Mouse (Mus musculus) left cerebral cortex, adult 11 months (tissue): ENCODE results near the gene Gna14.

Experiments used
- DNase-seq: peaks from one replicate; pipeline ENCODE4 v3.0.0; 2022; ENCODE audit warnings: low spot score

Gna14 gene

DNA sequence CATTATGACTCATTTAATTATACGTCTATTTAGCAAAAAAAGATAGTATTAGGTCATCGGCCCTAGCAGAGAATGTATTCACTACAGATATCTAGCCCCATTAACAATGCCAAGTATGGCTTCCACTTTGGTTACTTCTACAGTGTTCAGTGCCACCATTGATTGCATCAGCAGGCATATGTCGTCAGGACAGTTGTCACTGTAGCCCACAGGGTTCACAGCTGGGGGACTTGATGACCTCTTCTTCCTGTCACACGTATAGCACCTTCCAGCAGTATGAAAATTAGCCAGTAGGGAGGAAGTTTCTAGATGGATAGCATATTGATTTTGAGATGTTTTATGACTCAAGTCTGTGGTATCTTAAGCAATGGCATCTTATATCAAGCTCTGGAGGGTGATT, 78.6 kb downstream of the Gna14 start:
- no peak for DNase-seq

DNA sequence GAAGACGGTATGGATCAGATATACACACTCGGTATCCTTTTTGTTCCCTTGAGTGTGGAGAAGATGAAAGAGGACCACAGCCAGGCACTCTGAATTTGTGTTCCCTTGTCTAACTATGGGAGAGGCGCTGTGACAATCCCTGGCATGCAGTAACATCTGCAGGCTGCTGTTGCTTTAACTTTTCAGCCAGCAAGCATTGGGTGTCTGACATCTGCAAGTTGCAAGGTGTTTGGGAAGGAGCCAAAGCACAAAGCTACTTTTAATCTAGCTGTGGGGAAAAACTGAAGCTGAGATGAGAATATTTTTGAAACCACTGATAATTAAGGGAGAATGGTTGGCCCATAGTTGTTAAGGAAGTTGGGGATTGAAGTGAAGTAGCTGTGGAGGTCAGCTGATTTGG, 83.0 kb downstream of the Gna14 start:
- no peak for DNase-seq

GRCm38 (mm10) chr19:16520608-16521007, 85.0 kb downstream of the Gna14 start:
- DNase-seq, result no peak

- no peak for DNase-seq
These were observed 90.8 kb downstream of the Gna14 start for GRCm38 (mm10) chr19:16526302-16526880.

GRCm38 (mm10) chr19:16527031-16527430, 91.5 kb downstream of the Gna14 start:
- no peak for DNase-seq

GRCm38 (mm10) chr19:16528225-16528828, 92.8 kb downstream of the Gna14 start:
- DNase-seq, result no peak

GRCm38 (mm10) chr19:16529293-16529920, 93.8 kb downstream of the Gna14 start:
- no peak for DNase-seq

GRCm38 (mm10) chr19:16529999-16530398, 94.4 kb downstream of the Gna14 start:
- no peak for DNase-seq

DNA sequence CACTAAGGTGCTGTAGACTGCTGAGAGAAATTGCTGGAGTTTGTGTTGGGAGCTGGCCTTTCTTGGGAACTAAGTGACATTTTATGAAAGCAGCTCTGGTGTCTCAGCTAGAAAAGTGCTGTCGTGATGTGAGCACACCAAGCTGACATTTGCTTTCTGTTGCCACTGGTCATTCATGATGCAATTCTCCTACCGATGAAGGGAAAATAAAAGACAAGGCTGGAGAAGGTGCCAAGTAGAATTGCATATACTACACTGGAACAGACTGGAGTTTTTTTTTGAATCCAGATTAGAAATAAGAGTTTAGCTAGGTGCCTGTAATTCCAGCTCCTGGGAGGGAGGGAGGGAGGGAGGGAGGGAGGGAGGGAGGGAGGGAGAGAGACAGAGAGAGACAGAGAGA, 98.7 kb downstream of the Gna14 start:
- no peak for DNase-seq

GRCm38 (mm10) chr19:16538416-16538815, 102.9 kb downstream of the Gna14 start:
- no peak for DNase-seq

DNA sequence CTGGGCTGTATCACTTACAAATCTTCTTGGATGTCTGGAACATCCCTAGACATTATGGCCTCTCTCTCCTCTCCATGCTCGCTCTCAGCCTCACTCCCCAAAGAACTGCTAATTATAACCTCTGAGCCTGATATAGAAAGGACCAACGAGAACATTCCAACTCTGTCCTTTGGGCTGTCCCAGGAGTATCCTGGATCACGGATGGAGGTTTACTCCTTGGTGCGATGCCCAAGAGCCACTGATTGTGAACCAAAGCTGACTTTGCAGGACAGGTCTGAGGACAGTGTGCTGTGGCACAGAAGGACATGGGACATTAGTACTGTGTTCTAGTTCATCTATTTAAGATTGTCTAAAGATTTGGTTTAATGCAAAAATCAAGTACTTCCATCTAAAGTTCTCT, 108.1 kb downstream of the Gna14 start:
- DNase-seq, result no peak

- no peak for DNase-seq
These were observed 121.4 kb downstream of the Gna14 start for GRCm38 (mm10) chr19:16556988-16557387.

DNA sequence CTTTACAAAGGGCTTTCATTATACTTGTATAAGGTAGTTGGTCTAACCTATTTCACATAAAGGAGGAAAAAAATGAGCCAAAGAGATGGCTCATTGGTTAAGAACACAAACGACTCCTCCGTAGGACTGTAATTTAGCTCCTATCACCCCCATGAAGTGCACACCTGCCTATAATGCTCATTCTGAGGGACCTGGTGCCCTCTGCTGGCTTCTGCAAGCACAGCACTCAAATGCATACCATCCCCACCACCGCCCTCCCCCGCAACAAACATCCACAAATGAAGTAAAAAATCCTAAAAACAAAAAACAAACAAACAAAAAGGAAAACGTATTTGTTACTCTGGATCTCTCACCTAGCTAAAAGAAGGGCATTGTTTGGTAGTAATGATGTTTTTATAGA, 122.4 kb downstream of the Gna14 start:
- no peak for DNase-seq

DNA sequence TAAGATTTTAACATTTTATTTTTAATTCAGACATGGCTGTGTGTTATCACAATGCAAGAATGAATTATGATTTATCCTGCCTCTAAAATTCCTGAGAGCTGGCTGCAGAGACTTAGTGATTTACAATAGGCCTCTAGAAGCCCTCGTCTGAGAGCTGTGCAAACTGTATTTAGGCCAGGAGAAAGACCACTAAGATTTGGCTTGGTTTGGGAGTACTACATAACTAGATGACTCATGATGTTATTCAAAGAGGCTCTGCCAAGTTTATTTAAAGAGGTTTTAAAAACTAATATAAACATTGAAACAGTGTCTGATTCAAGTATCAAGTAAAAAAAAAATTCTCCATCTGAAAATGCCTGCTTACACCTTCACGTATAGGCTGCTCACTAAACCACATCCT, 123.0 kb downstream of the Gna14 start:
- DNase-seq, result no peak

GRCm38 (mm10) chr19:16559243-16559896, 123.8 kb downstream of the Gna14 start:
- DNase-seq, result no peak

DNA sequence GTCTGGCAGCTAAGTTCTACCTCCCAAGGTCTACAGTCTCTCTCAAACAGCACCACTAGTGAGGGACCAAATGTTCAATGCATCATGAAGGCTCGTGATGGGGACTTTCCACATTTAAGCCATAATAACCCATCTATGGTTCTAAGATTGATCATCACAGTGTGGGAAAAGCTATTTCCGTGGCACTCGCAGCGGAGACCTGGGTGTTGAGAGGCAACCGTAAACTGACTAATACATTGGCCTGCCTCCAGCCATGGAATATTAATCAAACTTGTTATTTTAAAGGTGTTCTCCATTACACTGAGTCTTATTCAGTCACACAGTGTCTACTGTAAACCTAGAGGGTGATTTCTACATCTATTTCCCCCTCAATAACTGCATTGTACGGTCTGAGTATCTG, 127.1 kb downstream of the Gna14 start:
- no peak for DNase-seq

- no peak for DNase-seq
These were observed 141.2 kb downstream of the Gna14 start for GRCm38 (mm10) chr19:16576790-16577189.

GRCm38 (mm10) chr19:16579656-16580260, 144.2 kb downstream of the Gna14 start:
- no peak for DNase-seq

GRCm38 (mm10) chr19:16580501-16580900, 144.9 kb downstream of the Gna14 start:
- DNase-seq, result no peak

DNA sequence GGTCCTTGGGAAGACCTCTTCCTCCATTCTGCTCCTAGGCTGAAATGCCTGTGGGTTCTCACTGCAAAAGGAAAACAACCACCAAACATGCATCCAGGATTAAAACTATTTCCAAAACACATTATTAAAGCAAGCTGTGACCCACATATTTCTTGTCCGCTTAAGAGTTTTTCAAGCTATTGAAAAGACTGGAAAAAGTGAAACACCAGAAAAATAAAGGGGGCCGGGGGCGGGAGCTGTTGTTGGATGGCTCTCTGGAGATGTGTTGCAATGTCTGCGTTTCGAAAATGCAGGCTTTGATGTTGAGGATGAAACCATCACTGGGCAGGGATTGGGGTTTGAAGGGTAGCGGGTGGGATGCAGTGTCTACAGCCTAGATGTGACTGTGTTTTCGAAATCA, 149.0 kb downstream of the Gna14 start:
- no peak for DNase-seq

- DNase-seq, result no peak
These were observed 149.8 kb downstream of the Gna14 start for GRCm38 (mm10) chr19:16585379-16585778.

DNA sequence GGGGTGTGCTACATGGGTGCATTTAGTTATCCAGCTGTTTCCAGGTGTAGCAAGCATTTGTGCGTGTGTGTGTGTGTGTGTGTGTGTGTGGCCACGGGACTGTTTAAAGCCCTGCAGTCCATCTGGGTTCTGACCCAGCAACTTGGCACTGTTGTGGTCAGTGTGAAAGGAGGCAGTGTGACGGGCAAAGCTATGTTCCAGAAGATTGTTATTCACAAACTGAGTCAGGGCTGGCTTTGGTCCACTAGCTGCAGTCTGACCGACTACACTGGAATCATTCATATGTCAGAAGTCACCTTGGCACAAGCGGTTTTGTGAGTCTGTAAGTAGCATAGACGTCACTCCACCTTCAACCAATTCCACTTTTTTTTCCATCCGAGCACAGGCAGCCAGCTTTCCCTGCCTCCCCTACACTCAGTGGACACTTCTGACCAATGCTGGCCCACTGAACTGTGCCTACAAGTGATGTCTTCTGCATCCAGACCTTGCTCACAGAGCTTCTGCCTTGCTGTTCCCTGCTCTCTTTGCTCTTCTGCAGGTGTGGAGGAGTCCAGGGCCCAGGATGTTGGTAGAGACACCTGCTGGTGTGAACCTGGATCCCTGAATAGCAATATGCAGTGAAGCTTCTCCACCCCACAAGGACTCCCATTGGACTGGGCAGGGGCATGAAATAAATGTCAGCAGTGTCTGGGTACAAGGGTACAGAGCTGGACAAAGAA, 157.9 kb downstream of the Gna14 start:
- DNase-seq, result peak; percentile 47
